Mouse (Mus musculus) c-Kit-positive CD71-positive TER-119-negative erythroid progenitor cells, embryonic 14.5 days (primary cell): ENCODE measurements around the gene Pkd2.
"Not testable (repeated sequence)": the region's sequence is repeated elsewhere in the genome, so short reads cannot be mapped to it uniquely, and the experiment has no call there.

Experiments
- DNase-seq: peaks from one replicate; pipeline ENCODE4 v3.0.0-alpha.2; 2013; ENCODE audit warnings: low read depth

Pkd2 gene

GRCm38 (mm10) chr5:104458832-104459705, at the start of gene Pkd2:
Pkd2 (plus strand) TSS chr5:104459450.
- no peak for DNase-seq

GRCm38 (mm10) chr5:104415999-104416398, 43.3 kb upstream of the Pkd2 start:
- no peak for DNase-seq

GRCm38 (mm10) chr5:104417028-104417427, 42.2 kb upstream of the Pkd2 start:
- DNase-seq = no peak

- no peak for DNase-seq
These were observed 41.5 kb upstream of the Pkd2 start for GRCm38 (mm10) chr5:104417721-104418120.

- DNase-seq = no peak
These were observed 37.2 kb upstream of the Pkd2 start for GRCm38 (mm10) chr5:104422039-104422438.

- DNase-seq = no peak
These were observed 35.4 kb upstream of the Pkd2 start for GRCm38 (mm10) chr5:104423861-104424260.

GRCm38 (mm10) chr5:104425949-104426348, 33.3 kb upstream of the Pkd2 start:
- DNase-seq = no peak

- no peak for DNase-seq
These were observed 26.4 kb upstream of the Pkd2 start for GRCm38 (mm10) chr5:104432886-104433285.

- no peak for DNase-seq
These were observed 25.2 kb upstream of the Pkd2 start for GRCm38 (mm10) chr5:104433968-104434565.

- no peak for DNase-seq
These were observed 24.4 kb upstream of the Pkd2 start, which contains the start of gene Spp1 for GRCm38 (mm10) chr5:104434835-104435301. Spp1 (plus strand) TSS chr5:104435118.

GRCm38 (mm10) chr5:104436406-104437076, 22.7 kb upstream of the Pkd2 start:
- no peak for DNase-seq

GRCm38 (mm10) chr5:104442396-104442795, 16.9 kb upstream of the Pkd2 start:
- no peak for DNase-seq

GRCm38 (mm10) chr5:104442850-104443249, 16.4 kb upstream of the Pkd2 start:
- DNase-seq = no peak

GRCm38 (mm10) chr5:104446156-104446555, 13.1 kb upstream of the Pkd2 start:
- DNase-seq = no peak

GRCm38 (mm10) chr5:104448346-104448745, 10.9 kb upstream of the Pkd2 start:
- DNase-seq = not testable (repeated sequence)

- no peak for DNase-seq
These were observed 9.8 kb upstream of the Pkd2 start for GRCm38 (mm10) chr5:104449491-104449890.

- DNase-seq = no peak
These were observed 6.2 kb upstream of the Pkd2 start for GRCm38 (mm10) chr5:104453075-104453474.

- no peak for DNase-seq
These were observed 4.7 kb upstream of the Pkd2 start for GRCm38 (mm10) chr5:104454564-104454963.

GRCm38 (mm10) chr5:104459706-104460455, 631 bp downstream of the Pkd2 start:
- no peak for DNase-seq

GRCm38 (mm10) chr5:104460456-104460838, 1.2 kb downstream of the Pkd2 start:
- no peak for DNase-seq

GRCm38 (mm10) chr5:104460856-104461255, 1.6 kb downstream of the Pkd2 start:
- DNase-seq = no peak

GRCm38 (mm10) chr5:104465279-104465678, 6.0 kb downstream of the Pkd2 start:
- DNase-seq = no peak
